Mouse (Mus musculus) left cerebral cortex, adult 11 months (tissue): Measurements from ENCODE around the gene Rnf43.

ENCODE experiments used
- DNase-seq: peaks from one replicate; pipeline ENCODE4 v3.0.0; 2022; ENCODE audit warnings: low spot score

The Rnf43 gene

GRCm38 (mm10) chr11:87677756-87678155 is 15.2 kb downstream of the Rnf43 start:
- DNase-seq: no peak

- no peak for DNase-seq
Measured at GRCm38 (mm10) chr11:87678545-87678944, 16.0 kb downstream of the Rnf43 start.

- DNase-seq: no peak
Measured at GRCm38 (mm10) chr11:87678976-87679375, 16.5 kb downstream of the Rnf43 start.

- no peak for DNase-seq
Measured at GRCm38 (mm10) chr11:87680786-87681185, 18.3 kb downstream of the Rnf43 start.

GRCm38 (mm10) chr11:87682096-87682495 is 19.6 kb downstream of the Rnf43 start:
- DNase-seq: no peak

GRCm38 (mm10) chr11:87682838-87683571 is 20.5 kb downstream of the Rnf43 start:
- DNase-seq: no peak

DNA sequence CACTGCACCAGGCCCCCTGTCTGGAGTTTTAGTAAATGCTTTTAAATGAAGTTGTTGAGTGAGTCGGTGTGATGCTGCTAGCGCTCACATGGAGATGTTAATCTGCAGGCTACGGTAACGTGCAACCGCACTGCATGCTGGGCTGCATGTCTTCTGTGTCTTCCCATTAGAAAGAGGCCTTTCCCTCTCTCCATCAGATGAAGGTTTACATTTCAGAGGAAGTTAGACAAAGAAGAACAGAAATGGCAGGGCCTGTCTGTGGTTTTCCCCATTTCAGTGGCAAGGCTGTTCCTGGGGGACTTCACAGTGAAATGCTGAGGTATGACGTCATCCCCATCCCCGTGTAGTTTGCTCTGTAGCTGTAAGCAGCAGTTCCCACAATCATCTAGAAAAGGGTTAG is 23.9 kb downstream of the Rnf43 start:
- no peak for DNase-seq

DNA sequence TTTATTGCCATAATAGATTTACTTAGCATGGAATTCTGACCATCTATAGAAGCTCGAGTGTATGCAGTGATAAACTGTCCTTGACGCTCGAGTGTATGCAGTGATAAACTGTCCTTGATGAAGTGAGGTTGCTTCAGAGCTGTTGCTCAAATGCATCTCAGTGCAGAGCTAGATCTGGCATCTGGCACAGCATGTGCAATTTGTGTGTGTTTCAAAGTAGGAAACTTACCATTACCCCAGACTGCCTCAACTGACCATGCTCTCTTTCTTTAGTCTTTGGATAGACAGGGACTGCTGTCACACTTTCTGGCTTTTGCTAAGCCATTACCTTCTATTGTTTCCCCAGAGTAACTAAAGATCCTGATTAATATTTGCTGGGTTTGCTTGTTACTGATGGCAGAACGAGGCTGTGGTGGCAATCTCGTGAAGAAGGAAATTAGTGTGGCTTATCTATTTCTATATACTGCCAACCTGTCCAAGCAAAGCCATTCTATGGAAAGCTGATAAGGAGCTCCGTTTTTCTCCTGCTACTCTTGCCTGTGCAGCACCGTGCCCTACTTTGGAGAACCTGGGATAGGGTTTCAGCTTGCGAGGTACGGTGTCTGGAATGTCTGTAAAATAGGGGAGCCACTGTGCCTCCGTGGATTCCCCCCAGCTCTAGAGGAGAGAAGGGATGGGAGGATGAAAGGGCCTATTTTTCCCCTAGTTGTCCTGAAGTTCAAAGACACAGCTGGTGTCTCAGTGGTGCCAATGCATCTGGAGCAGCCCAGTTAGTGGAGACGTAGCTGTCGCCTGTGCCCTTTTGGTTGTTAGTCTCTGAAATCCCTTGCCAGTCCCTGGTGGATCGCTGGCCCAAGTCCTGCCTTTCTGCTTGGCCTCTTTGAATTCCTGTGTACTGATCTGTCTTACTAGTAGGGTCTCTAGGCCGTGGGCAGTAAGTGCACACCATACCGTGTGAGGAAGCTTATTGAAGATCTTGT is 25.0 kb downstream of the Rnf43 start:
- no peak for DNase-seq

GRCm38 (mm10) chr11:87688478-87689203 is 26.1 kb downstream of the Rnf43 start:
- DNase-seq: no peak

DNA sequence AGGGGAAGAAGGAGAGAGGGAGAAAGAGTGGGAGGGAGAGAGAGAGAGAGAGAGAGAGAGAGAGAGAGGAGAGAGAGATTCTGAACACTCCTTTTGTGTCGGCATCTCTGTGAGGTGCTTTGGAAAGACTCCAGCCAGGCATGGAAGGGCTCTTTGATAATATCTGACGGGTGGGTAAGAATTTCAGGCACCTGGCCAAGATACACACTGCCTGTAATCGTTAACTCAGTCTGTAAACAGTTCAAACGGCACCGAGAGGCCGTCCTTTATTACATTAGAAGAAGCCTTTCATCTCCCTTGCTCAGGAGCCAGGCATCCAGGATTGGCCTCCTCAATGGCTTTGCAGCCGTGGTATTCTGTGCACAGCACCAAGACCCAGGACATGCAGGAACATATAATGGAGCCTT is 26.9 kb downstream of the Rnf43 start:
- DNase-seq: no peak

DNA sequence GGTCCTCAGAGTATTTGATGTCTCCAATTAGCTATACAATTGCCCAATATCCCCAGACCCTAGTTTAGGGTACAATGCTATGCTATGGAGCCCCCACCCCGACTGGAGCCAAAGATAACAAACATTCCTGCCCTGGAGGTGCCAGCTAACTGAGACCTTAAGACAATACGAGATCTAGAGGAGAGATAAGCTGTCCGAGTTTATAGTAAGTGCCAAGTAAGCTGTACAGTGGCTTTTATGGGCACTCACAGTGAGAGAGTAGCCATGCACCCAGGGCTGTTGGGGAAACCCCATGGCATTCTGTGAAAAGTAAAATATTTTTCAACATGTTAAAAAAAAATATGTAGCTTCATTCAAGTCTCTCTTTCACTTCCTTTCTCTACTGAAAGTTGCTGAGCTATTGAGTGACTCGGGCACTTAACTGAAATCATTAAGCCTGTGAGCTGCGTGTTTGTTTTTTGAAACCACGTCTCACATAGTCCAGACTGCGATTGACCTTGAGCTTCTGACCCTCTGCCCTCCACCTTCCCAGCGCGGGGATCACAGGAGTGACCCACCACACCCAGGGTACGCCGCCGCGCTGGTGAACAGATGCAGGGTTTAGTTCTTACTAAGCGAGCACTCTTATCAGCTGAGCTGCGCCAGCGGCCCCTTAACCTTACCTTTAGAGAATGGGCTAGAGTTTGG is 27.7 kb downstream of the Rnf43 start:
- DNase-seq: no peak

DNA sequence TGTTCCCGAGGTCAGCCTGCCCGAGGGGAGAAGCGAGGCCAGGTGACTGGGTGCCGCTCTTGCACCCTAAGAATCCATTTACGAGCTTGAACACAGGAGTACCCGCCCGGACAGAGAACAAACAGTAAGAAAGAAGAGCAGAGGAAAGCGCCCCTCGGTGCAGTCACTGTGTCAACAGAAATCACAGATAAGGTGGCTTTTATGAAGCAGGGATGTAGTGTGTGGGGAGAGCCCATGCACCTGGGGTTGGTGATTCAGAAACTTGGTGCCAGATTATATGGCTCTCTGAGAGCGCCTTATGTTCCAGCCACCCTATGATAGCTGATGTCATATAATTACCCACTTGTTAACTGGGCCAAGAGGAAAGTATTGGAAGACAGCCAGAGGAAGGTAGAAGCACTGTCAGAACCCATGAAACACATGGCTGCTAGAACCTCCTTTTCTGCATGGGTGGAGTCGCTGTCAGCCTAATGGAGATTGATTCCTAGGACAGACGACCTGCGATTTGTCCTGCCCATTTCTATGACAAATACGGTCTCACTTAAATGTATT is 34.7 kb downstream of the Rnf43 start:
- no peak for DNase-seq

- DNase-seq: no peak
Measured at GRCm38 (mm10) chr11:87698126-87698525, 35.6 kb downstream of the Rnf43 start.

GRCm38 (mm10) chr11:87701108-87701507 is 38.6 kb downstream of the Rnf43 start:
- DNase-seq: no peak

DNA sequence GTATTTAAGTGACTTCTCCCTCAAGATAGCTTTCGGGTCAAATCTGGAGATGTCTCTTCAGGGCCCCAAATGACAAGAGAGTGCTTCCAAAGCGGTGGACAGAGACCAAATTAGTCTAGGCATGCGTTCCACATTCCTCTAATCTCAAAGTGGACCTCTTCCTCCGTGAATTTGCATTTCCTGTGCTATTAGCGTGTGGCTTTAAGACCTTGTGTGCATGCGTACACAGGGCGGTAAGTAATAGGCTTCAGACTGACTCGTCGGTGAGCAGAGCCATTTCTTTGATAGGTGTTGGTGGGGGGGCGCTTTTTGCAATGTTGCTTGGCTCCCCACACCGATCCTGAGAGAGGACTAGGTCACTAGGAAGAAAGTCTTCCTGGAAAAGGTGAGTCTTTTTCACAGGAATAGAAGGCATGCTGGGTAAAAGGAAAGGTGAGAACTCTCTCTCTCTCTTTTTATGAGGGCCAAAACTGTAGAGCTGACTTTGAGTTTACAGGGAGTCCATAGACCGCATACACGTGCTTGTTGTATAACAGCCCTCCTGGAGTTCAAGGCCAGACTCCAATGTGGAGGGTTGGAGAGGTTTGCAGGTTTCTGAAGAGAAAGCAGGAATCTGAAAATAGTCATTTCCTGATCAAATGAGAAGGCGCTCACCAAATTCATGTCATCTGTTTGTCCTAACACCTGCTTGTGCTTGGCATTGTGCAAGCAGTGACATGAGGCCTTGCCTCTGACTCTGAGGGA is 39.5 kb downstream of the Rnf43 start:
- no peak for DNase-seq

- DNase-seq: no peak
Measured at GRCm38 (mm10) chr11:87703654-87704053, 41.1 kb downstream of the Rnf43 start.

GRCm38 (mm10) chr11:87704289-87704688 is 41.8 kb downstream of the Rnf43 start:
- DNase-seq: no peak

DNA sequence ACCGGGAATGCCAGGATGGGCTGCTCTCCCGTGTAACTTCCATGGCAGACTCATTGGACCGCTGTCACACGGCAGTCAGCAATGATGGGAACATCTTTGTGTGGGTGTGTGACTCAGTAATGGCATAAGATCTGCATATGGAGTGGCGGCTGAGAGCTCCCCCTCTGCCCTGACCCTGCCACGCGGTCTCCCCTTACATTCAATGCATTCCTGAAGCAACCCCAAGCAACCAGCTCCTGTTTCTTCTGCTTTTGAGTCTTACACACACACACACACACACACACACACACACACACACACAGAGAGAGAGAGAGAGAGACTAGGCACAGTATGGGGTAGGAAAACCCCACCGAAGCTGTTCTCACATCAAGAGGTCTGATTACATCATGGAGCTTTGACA is 45.0 kb downstream of the Rnf43 start:
- DNase-seq: no peak

GRCm38 (mm10) chr11:87708979-87709378 is 46.5 kb downstream of the Rnf43 start:
- no peak for DNase-seq

GRCm38 (mm10) chr11:87709513-87710261 is 47.2 kb downstream of the Rnf43 start:
- no peak for DNase-seq
